Mouse (Mus musculus) fat pad, adult 2 months (tissue): ENCODE measurements around the gene Il33.
"Not testable (repeated sequence)": the region's sequence is repeated elsewhere in the genome, so short reads cannot be mapped to it uniquely, and the experiment has no call there.

Experiments used
- DNase-seq: peaks from one replicate; pipeline ENCODE4 v3.0.0-alpha.2; 2011; ENCODE audit warnings: low read depth, low spot score; ENCODE audit errors: extremely low read depth

The Il33 gene

GRCm38 (mm10) chr19:29937445-29937844, 12.5 kb downstream of the Il33 start:
- no peak for DNase-seq

GRCm38 (mm10) chr19:29940239-29940638, 15.3 kb downstream of the Il33 start:
- no peak for DNase-seq

- no peak for DNase-seq
Measured at GRCm38 (mm10) chr19:29941208-29941607, 16.3 kb downstream of the Il33 start.

- DNase-seq, result no peak
Measured at GRCm38 (mm10) chr19:29942358-29942757, 17.4 kb downstream of the Il33 start.

- DNase-seq, result no peak
Measured at GRCm38 (mm10) chr19:29944426-29944825, 19.5 kb downstream of the Il33 start.

- DNase-seq, result not testable (repeated sequence)
Measured at GRCm38 (mm10) chr19:29944935-29945334, 20.0 kb downstream of the Il33 start.

- DNase-seq, result no peak
Measured at GRCm38 (mm10) chr19:29945557-29946422, 20.9 kb downstream of the Il33 start.

- no peak for DNase-seq
Measured at GRCm38 (mm10) chr19:29946423-29946716, 21.5 kb downstream of the Il33 start.

- DNase-seq, result no peak
Measured at GRCm38 (mm10) chr19:29947056-29947455, 22.1 kb downstream of the Il33 start.

GRCm38 (mm10) chr19:29947891-29948801, 23.2 kb downstream of the Il33 start:
- DNase-seq, result peak; percentile 40

GRCm38 (mm10) chr19:29952538-29952937, 27.6 kb downstream of the Il33 start:
- DNase-seq, result no peak

GRCm38 (mm10) chr19:29953833-29954232, 28.9 kb downstream of the Il33 start:
- no peak for DNase-seq

- DNase-seq, result no peak
Measured at GRCm38 (mm10) chr19:29955454-29955853, 30.5 kb downstream of the Il33 start.

GRCm38 (mm10) chr19:29960906-29961305, 36.0 kb downstream of the Il33 start:
- no peak for DNase-seq

GRCm38 (mm10) chr19:29961842-29962241, 36.9 kb downstream of the Il33 start:
- DNase-seq, result no peak

- DNase-seq, result no peak
Measured at GRCm38 (mm10) chr19:29963598-29964092, 38.7 kb downstream of the Il33 start.

GRCm38 (mm10) chr19:29967960-29968359, 43.0 kb downstream of the Il33 start:
- no peak for DNase-seq

- no peak for DNase-seq
Measured at GRCm38 (mm10) chr19:29973396-29973795, 48.5 kb downstream of the Il33 start.

- DNase-seq, result no peak
Measured at GRCm38 (mm10) chr19:29978847-29979246, 53.9 kb downstream of the Il33 start.

GRCm38 (mm10) chr19:29979452-29980089, 54.7 kb downstream of the Il33 start:
- no peak for DNase-seq
